Mouse (Mus musculus): ENCODE results near the gene Wdr49. TPM values are rescaled to one million over a fixed set of nuclear protein-coding genes. Genes with fewer than 3 reads are reported as not detected.

The Wdr49 gene
- total and polyA plus RNA-seq, 3 experiments, result 0.44 TPM; not detected in 2

DNA sequence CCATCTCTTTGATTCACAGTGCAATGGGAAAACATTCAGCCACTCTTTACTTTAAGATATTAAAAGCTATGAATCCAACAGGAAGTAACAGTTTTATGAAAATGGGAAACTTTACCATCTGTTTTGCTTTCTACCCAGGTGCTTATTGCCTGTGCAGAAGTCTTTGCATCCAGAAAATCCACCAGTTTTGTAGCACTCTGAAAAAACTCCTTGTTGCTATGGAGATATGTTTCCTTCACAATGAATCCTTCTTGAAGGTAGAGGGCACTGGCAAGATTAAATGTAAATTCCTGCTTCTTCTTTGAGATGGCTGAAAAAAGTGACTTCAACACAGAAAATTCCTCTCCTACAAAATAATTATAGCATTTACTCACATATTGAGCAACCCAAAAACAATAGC lies 222.6 kb downstream of the Wdr49 start:
- H3K4me1 ChIP-seq (ENCODE audit: insufficient read depth, low read depth, low read length), result no peaks in the 10 kb centered on the region
- ATAC-seq (ENCODE audit: extremely low read depth, insufficient number of reproducible peaks, low FRiP score, poor library complexity, severe bottlenecking), result no peak
- H3K9me3 ChIP-seq (replicated peaks), result no peaks in the 10 kb centered on the region
- DNase-seq (ENCODE audit: low spot score), result no peak
- TF ChIP-seq CTCF (IDR thresholded peaks at IDR 0.05; ENCODE audit: low read depth, low read length) (no peak), TAL1 (conservative IDR thresholded peaks at IDR 0.05; ENCODE audit: low read depth, low read length) (no peak), GATA2 (IDR thresholded peaks at IDR 0.05; ENCODE audit: borderline replicate concordance, low read depth, low read length) (no peak), POLR2AphosphoS5 (IDR thresholded peaks at IDR 0.05; ENCODE audit: insufficient replicate concordance, low read depth, low read length) (no peak), GATA1 (IDR thresholded peaks at IDR 0.05; ENCODE audit: borderline replicate concordance, low read length) (no peak)
- no peak overlapping the region for H3K4me3 ChIP-seq (ENCODE audit: low read depth, low read length)
- H3K27me3 ChIP-seq (ENCODE audit: insufficient read depth, low read length), result no peaks in the 10 kb centered on the region
- no peaks in the 10 kb centered on the region for H3K36me3 ChIP-seq (replicated peaks)

Other genes starting within 250 kb of the Wdr49 start
- not detected in 2 replicates for gene Serpini2, start 212.1 kb downstream of the Wdr49 start, total RNA-seq (2014; fragmentation: Nextera tagmentation)
- gene Serpini2, start 212.1 kb downstream of the Wdr49 start, total RNA-seq (2017), result 0.11 TPM in 1 of 2 replicates, not detected in the other
- not detected in 2 replicates for gene Serpini2, start 212.1 kb downstream of the Wdr49 start, polyA plus RNA-seq (2012)
- gene Pdcd10, start 74.7 kb upstream of the Wdr49 start, total RNA-seq (2014; fragmentation: Nextera tagmentation), result 29.2 and 30.7 TPM in 2 replicates
- 100 and 114 TPM in 2 replicates for gene Pdcd10, start 74.7 kb upstream of the Wdr49 start, total RNA-seq (2017)
- 1.6 and 3.6 TPM in 2 replicates for gene Pdcd10, start 74.7 kb upstream of the Wdr49 start, polyA plus RNA-seq (2012)
- not detected in 2 replicates for gene Serpini1, start 75.4 kb upstream of the Wdr49 start, total RNA-seq (2014; fragmentation: Nextera tagmentation)
- gene Serpini1, start 75.4 kb upstream of the Wdr49 start, total RNA-seq (2017), result 0.12 and 0.55 TPM in 2 replicates
- not detected in 2 replicates for gene Serpini1, start 75.4 kb upstream of the Wdr49 start, polyA plus RNA-seq (2012)

All from G1E (cell line).